Mouse (Mus musculus) CH12.LX (cell line): ENCODE results near the gene Cwc25. TPM values are rescaled to one million over a fixed set of nuclear protein-coding genes. Genes with fewer than 3 reads are reported as not detected.

Experiments
- DNase-seq: peaks from one replicate; pipeline ENCODE4 v3.0.0-alpha.2; 2013; ENCODE audit errors: extremely low read depth
- H3K27ac ChIP-seq: 2 replicates; pipeline ENCODE4 v1.5.1; 2012; ENCODE audit warnings: low read depth, mild to moderate bottlenecking, control low read depth, moderate library complexity; ENCODE audit not compliant: insufficient read depth
- H3K27me3 ChIP-seq: replicated peaks from 2 replicates; pipeline ENCODE3; 2012; ENCODE audit warnings: inconsistent platforms
- H3K36me3 ChIP-seq, 2 experiments: replicated peaks in 1 of 2; 2 replicates each; pipeline versions ENCODE3 to v1.6.1; 2012; ENCODE audit warnings: inconsistent platforms in 1 of 2, low read length in 1 of 2, mild to moderate bottlenecking in 1 of 2, mixed read lengths in 1 of 2, moderate library complexity in 1 of 2; ENCODE audit not compliant: control insufficient read depth in 1 of 2, insufficient read depth in 1 of 2
- H3K4me1 ChIP-seq, 2 experiments: 2 replicates each; pipeline ENCODE4 v1.6.1; 2012; ENCODE audit warnings: inconsistent platforms in 1 of 2, moderate library complexity in 1 of 2; ENCODE audit not compliant: insufficient read depth in 2 of 2, control insufficient read depth in 1 of 2
- H3K4me2 ChIP-seq: 2 replicates; pipeline ENCODE4 v1.6.1; 2012; ENCODE audit warnings: low read depth, mild to moderate bottlenecking, control low read depth; ENCODE audit not compliant: poor library complexity, insufficient read depth, severe bottlenecking
- H3K4me3 ChIP-seq, 3 experiments: fragments of 150-350 bp in 1 of 3; sonication (generic) in 1 of 3; replicated peaks in 1 of 3; 2 replicates each; pipeline versions ENCODE3 to v1.5.1; 2011 to 2012; ENCODE audit warnings: low read depth in 2 of 3, low read length in 2 of 3, mild to moderate bottlenecking in 2 of 3, moderate library complexity in 2 of 3, control low read depth in 1 of 3, improper control_type of control experiment in 1 of 3, inconsistent platforms in 1 of 3, mixed read lengths in 1 of 3; ENCODE audit not compliant: poor library complexity in 1 of 3
- H3K79me2 ChIP-seq: replicated peaks from 2 replicates; pipeline ENCODE4 v1.6.1; 2012; ENCODE audit warnings: mild to moderate bottlenecking, moderate library complexity; ENCODE audit not compliant: control insufficient read depth, poor library complexity, insufficient read depth, severe bottlenecking; ENCODE audit errors: extremely low read depth
- H3K9ac ChIP-seq: 2 replicates; pipeline ENCODE4 v1.6.1; 2012; ENCODE audit warnings: low read depth, mild to moderate bottlenecking, control low read depth, moderate library complexity; ENCODE audit not compliant: insufficient read depth
- H3K9me3 ChIP-seq: replicated peaks from 2 replicates; pipeline ENCODE3; 2012; ENCODE audit warnings: low read length, inconsistent platforms, mixed read lengths
- BHLHE40 ChIP-seq: IDR thresholded peaks from 2 replicates; pipeline ENCODE4 v1.6.1; 2011; ENCODE audit warnings: mild to moderate bottlenecking, low read depth, low read length, improper control_type of control experiment
- CTCF ChIP-seq, 2 experiments: IDR thresholded peaks in 1 of 2; conservative IDR thresholded peaks in 1 of 2; 2 replicates each; pipeline ENCODE4 v1.5.1; 2011 to 2012; ENCODE audit warnings: low read depth in 2 of 2, low read length in 2 of 2, improper control_type of control experiment in 1 of 2, inconsistent platforms in 1 of 2, mild to moderate bottlenecking in 1 of 2, moderate library complexity in 1 of 2
- E2F4 ChIP-seq: IDR thresholded peaks from 2 replicates; pipeline ENCODE4 v1.6.1; 2011; ENCODE audit warnings: low read depth, low read length, improper control_type of control experiment; ENCODE audit not compliant: insufficient replicate concordance
- ETS1 ChIP-seq: conservative IDR thresholded peaks from 2 replicates; pipeline ENCODE4 v1.6.1; 2012; ENCODE audit warnings: low read depth, mild to moderate bottlenecking, inconsistent platforms, low read length, improper control_type of control experiment, moderate library complexity
- IRF4 ChIP-seq: IDR thresholded peaks from 2 replicates; pipeline ENCODE4 v1.6.1; 2014; ENCODE audit warnings: low read depth, mild to moderate bottlenecking, inconsistent platforms, low read length, improper control_type of control experiment
- MAZ ChIP-seq: IDR thresholded peaks from 2 replicates; pipeline ENCODE4 v1.6.1; 2012; ENCODE audit warnings: low read depth, mild to moderate bottlenecking, inconsistent platforms, low read length, improper control_type of control experiment, moderate library complexity
- NRF1 ChIP-seq: IDR thresholded peaks from 2 replicates; pipeline ENCODE4 v1.6.1; 2014; ENCODE audit warnings: low read depth, mild to moderate bottlenecking, inconsistent platforms, low read length, improper control_type of control experiment, moderate library complexity
- POLR2AphosphoS2 ChIP-seq: IDR thresholded peaks from 2 replicates; pipeline ENCODE4 v1.6.1; 2011; ENCODE audit warnings: low read depth, low read length, improper control_type of control experiment
- RAD21 ChIP-seq: IDR thresholded peaks from 2 replicates; pipeline ENCODE4 v1.6.1; 2011; ENCODE audit warnings: low read depth, mild to moderate bottlenecking, low read length, improper control_type of control experiment, moderate library complexity
- TBP ChIP-seq: conservative IDR thresholded peaks from 2 replicates; pipeline ENCODE4 v1.6.1; 2011; ENCODE audit warnings: low read depth, low read length, improper control_type of control experiment
- UBTF ChIP-seq: IDR thresholded peaks from 2 replicates; pipeline ENCODE4 v1.6.1; 2012; ENCODE audit warnings: low read depth, mild to moderate bottlenecking, inconsistent platforms, low read length, improper control_type of control experiment, moderate library complexity
- ZC3H11A ChIP-seq: IDR thresholded peaks from 2 replicates; pipeline ENCODE4 v1.6.1; 2012; ENCODE audit warnings: low read depth, mild to moderate bottlenecking, inconsistent platforms, low read length, improper control_type of control experiment
- dilution Hi-C: fragments of 300-500 bp; cut with MboI; formaldehyde crosslinking; loops from 2 replicates; pipeline ENCODE4 v1.14.3; 2020; ENCODE audit warnings: low sequenced_read_pairs; ENCODE audit not compliant: extremely low pct_unique_long_range_greater_than_20kb, extremely low pct_ligation_motif_present
- in situ Hi-C: fragments of 300-500 bp; cut with MboI; formaldehyde crosslinking; loops from 3 replicates; pipeline ENCODE4 v1.14.3; 2019; ENCODE audit warnings: low sequenced_read_pairs, low pct_ligation_motif_present, low pct_unique_long_range_greater_than_20kb, mixed read lengths
- polyA plus RNA-seq: library from polyadenylated mRNA; unstranded; fragments of >175 nt; gene quantifications from 2 replicates; pipeline ENCODE4 v1.2.1, GENCODE M21; 2012; ENCODE audit warnings: low read depth; ENCODE audit not compliant: insufficient read length
- total RNA-seq, 2 experiments: library from RNA; depleted of rRNA; stranded (reverse); fragments of 300-350 nt in 1 of 2; fragments of >200 nt in 1 of 2; gene quantifications; 2 replicates each; pipeline ENCODE4 v1.2.3; 2012 to 2014

Gene Cwc25
- total and polyA plus RNA-seq, 3 experiments, result 16.7 to 21.5 (median 19.6) TPM

DNA sequence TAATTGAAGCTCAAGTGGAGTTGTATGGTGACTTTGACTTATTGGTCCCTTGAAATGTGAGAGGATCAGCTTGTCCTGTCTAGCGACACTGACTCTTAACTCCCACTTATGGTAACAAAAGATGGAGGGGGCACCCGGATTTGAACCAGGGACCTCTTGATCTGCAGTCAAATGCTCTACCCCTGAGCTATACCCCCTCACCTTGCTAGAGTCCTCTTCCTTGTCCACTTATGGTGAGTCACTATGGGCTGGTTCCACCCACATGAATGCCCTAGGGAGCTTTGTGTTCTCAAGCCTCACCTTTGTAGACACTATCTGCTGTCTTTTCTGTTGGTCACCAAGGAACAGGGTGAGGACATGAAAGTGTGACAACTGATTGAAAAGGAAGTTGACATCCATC, 3.3 kb upstream of the Cwc25 start (continued):
- TF ChIP-seq IRF4, result no peak
- TF ChIP-seq POLR2AphosphoS2, result no peak
- TF ChIP-seq UBTF, result no peak
- 0 out of 2 replicates have a peak, but pooled peaks have one; percentile 42 for TF ChIP-seq E2F4
- TF ChIP-seq ZC3H11A, result no peak
- TF ChIP-seq NRF1, result peak; percentile 65

DNA sequence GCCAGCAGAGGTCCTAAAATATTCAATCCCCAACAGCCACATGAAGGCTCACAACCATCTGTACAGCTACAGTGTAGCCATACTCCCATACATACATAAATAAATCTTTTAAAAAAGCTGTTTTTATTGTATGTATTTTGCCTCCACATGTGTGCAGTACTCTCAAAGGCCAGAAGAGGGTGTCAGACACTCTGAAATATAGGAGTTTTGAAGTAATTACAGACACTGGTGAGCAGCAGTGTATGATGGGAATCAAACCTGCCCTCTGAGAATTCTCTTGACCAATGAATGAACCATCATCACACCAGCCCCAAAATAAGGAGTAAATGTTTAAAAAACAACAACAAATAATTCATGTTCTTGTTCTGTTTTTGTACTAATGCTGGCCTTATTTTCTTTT, 4.7 kb downstream of the Cwc25 start:
- Histone ChIP-seq H3K4me1 (peaks cover 8 to 18% of the 10 kb centered on the region in 2 experiments), H3K4me3 (no peak overlapping the region), H3K9me3 (peaks cover 2% of the 10 kb centered on the region), H3K9ac (no peak overlapping the region), H3K27ac (no peak overlapping the region), H3K79me2 (peaks cover 17% of the 10 kb centered on the region), H3K4me2 (no peak overlapping the region), H3K27me3 (no peaks in the 10 kb centered on the region), H3K36me3 (peaks cover 50 to 75% of the 10 kb centered on the region in 2 experiments)
- dilution Hi-C loops (no loop called here), in situ Hi-C loops (no loop called here)
- TF ChIP-seq RAD21, result peak; percentile 36
- peak; percentile 18 to 55; a peak in 2 of 4 replicates for TF ChIP-seq CTCF (conservative IDR thresholded peaks at IDR 0.05 in 1 of 2, IDR thresholded peaks at IDR 0.05 in 1 of 2; ENCODE audit: low read depth in 2 of 2, low read length in 2 of 2)
- TF ChIP-seq BHLHE40, result no peak
- DNase-seq, result no peak

DNA sequence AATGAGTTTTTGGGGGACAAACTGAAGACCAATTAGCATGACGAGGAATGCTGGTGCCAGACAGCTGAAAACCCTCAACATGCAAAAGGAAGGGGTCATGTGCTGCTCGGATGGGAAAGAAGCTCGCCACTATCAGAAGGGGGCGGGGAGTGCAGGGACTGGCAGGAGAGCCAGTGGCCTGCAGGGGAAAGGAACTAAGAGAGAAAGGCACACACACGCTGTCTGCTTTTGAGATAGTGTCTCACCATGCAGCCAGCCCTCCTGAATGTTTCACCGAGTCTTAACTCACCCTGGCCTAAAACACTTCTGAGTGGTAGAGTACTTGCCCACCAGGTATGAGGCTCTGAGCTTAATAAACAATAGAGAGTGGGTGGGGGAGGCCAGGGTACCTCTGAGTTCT, 7.4 kb downstream of the Cwc25 start:
- no peak for DNase-seq
- Histone ChIP-seq H3K9ac (no peak overlapping the region), H3K27me3 (no peaks in the 10 kb centered on the region), H3K79me2 (no peaks in the 10 kb centered on the region), H3K4me2 (no peak overlapping the region), H3K27ac (no peak overlapping the region), H3K4me1 (0 out of 4 replicates have a peak, but pooled peaks cover 0 to under 1% of the 10 kb centered on the region in 2 experiments), H3K4me3 (no peak overlapping the region), H3K36me3 (peaks cover 59 to 83% of the 10 kb centered on the region in 2 experiments), H3K9me3 (peaks cover 2% of the 10 kb centered on the region)
- no peak for TF ChIP-seq RAD21
- no peak for TF ChIP-seq ETS1
- in situ Hi-C loops, result no loop called here
- dilution Hi-C loops, result no loop called here

DNA sequence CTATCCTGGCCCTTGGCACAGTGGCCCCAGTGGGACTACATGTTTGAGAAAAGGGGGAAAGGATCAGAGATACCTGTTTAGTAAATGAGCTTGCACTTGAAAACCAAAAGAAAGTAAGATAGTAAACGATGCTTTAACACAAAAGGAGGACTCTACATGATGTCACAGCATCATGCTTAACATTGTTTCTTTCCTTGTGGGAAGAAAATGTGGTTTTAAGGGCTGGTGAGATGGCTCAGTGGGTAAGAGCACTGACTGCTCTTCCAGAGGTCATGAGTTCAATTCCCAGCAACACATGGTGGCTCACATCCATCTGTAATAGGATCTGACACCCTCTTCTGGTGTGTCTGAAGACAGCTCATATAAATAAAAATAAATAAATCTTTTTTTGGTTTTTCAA, 8.2 kb downstream of the Cwc25 start:
- H3K36me3 ChIP-seq, result peaks cover 61 to 85% of the 10 kb centered on the region in 2 experiments
- H3K27ac ChIP-seq, result no peak overlapping the region
- TF ChIP-seq TBP (peak; percentile 81; the same call in 1 of the 2 replicates), MAZ (no peak)
- no peak overlapping the region for H3K4me2 ChIP-seq
- in situ Hi-C loops, result no loop called here
- no peaks in the 10 kb centered on the region for H3K4me1 ChIP-seq
- no peak overlapping the region for H3K9ac ChIP-seq
- DNase-seq, result no peak
- H3K79me2 ChIP-seq, result no peaks in the 10 kb centered on the region
- H3K4me3 ChIP-seq, result no peak overlapping the region
- H3K9me3 ChIP-seq, result peaks cover 2% of the 10 kb centered on the region
- dilution Hi-C loops, result no loop called here
- no peaks in the 10 kb centered on the region for H3K27me3 ChIP-seq
